Mouse (Mus musculus): ENCODE data around the gene Thnsl2. TPM values are rescaled to one million over a fixed set of nuclear protein-coding genes. Genes with fewer than 3 reads are reported as not detected.

Thnsl2 gene
- polyA plus RNA-seq, 1 experiment from 2014 or later: 69.9 TPM

GRCm38 (mm10) chr6:71081230-71081629 is 63.0 kb downstream of the Thnsl2 start:
- Histone ChIP-seq H3K27ac (ENCODE audit: low read length) (no peak overlapping the region), H3K9ac (replicated peaks; ENCODE audit: low read length) (no peak overlapping the region), H3K9me3 (ENCODE audit: low read length) (no peaks in the 10 kb centered on the region), H3K4me2 (replicated peaks; ENCODE audit: low read depth, low read length) (no peak overlapping the region), H3K36me3 (ENCODE audit: insufficient read depth, low read length) (no peaks in the 10 kb centered on the region), H3K27me3 (ENCODE audit: insufficient read depth, low read length) (no peaks in the 10 kb centered on the region), H3K4me1 (ENCODE audit: insufficient read depth, low read length) (no peaks in the 10 kb centered on the region), H3K4me3 (ENCODE audit: low read length) (no peak overlapping the region)
- no peak for ATAC-seq (ENCODE audit: low FRiP score, low TSS enrichment)
- WGBS: 67% methylated on average over 6 of the region's 6 CpGs

Other genes with a start within 250 kb of the Thnsl2 start
- not detected in 2 replicates for gene Tex37, start 225.5 kb downstream of the Thnsl2 start, polyA plus RNA-seq (2015; fragmentation: Nextera tagmentation; extraction: Ambion mirVana)
- gene Foxi3, start 187.9 kb downstream of the Thnsl2 start, polyA plus RNA-seq (2015; fragmentation: Nextera tagmentation; extraction: Ambion mirVana): not detected in 2 replicates
- gene Fabp1, start 55.4 kb upstream of the Thnsl2 start, polyA plus RNA-seq (2015; fragmentation: Nextera tagmentation; extraction: Ambion mirVana): 1.6 and 2.7 TPM in 2 replicates
- gene Krcc1, start 127.2 kb upstream of the Thnsl2 start, polyA plus RNA-seq (2015; fragmentation: Nextera tagmentation; extraction: Ambion mirVana): 52.9 and 58.4 TPM in 2 replicates
- gene Smyd1, start 177.8 kb upstream of the Thnsl2 start, polyA plus RNA-seq (2015; fragmentation: Nextera tagmentation; extraction: Ambion mirVana): 0.65 and 0.72 TPM in 2 replicates
- 0.10 TPM in 1 of 2 replicates, not detected in the other for gene Cd8b1, start 178.3 kb upstream of the Thnsl2 start, polyA plus RNA-seq (2015; fragmentation: Nextera tagmentation; extraction: Ambion mirVana)
- gene Cd8a, start 229.0 kb upstream of the Thnsl2 start, polyA plus RNA-seq (2015; fragmentation: Nextera tagmentation; extraction: Ambion mirVana): 0.09 TPM in 2 replicates